Mouse (Mus musculus) frontal cortex, postnatal 36 days (tissue): ENCODE data around the gene Mov10l1.

Experiments
- DNase-seq, 2 experiments: peaks; one replicate each; pipeline ENCODE4 v3.0.0; 2022; ENCODE audit warnings: low spot score in 2 of 2

Gene Mov10l1

GRCm38 (mm10) chr15:89074613-89075477 lies 92.1 kb downstream of the Mov10l1 start, which contains the start of gene Trabd:
TSS of gene Trabd (plus strand) at chr15:89075124.
- DNase-seq, result peak in 1 of 2 experiments; percentile 38

DNA sequence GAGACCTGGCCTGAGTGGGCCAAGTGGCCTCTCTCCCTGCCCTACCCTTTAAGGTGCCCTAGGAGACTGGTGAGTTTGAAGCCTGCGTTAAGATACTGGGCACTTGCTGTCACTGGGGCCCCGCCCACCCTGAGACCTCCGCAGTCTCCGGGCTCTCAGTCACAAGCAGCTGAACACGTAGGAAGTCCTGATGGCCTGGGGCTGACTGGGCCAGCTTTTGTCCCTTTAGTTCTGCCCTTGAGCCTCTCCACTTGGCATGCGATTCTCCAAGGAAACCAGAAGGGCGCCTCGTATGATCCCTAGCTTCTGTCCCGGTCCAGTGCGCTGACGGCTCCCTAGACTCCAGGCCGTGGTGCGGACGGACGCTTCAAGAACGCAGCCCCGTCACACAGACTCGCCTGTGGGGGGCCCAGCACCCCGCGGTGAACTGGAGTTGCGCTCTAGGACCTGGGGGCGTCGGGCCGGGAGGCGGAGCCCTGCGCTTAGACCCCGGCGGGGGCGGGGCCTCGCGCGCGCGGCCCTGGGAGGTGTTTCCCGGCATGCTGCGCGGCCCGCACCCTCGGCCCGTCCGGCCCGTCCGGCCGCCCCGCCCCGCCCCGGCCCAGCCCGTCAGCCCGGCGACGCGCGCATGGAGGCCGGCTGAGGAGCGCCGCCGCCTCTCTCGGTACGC lies 92.9 kb downstream of the Mov10l1 start:
- DNase-seq, result peak; percentile 77 to 82

DNA sequence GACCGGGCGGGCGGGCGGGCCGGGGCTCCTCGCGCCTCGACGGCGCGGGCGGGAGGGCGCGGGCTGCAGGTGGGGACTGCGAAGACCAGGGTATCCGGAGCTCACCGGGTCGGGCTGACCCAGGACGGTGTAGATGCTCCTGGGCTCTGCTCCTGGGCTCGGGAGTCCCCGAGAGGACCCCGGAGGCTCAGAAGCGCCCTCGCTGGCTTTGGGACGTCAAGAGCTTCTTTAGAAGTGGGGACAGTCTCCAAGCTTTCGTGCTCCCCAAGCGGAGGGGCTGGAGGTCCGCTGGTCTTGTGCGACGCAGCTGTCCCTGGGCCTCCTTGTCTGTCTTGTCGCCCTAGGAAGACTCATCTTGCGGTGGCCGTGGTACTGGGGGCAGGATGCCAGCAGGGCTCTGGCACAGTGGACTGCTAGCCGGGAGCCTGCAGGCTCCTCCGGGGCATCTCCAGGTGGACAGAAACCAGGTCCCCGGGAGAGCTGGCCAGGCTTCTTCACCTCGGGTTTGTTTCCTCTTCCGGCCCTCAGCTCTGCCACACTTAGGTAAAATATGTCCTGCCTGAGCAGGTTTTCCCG lies 93.5 kb downstream of the Mov10l1 start:
- DNase-seq, result peak in 1 of 2 experiments; percentile 45

DNA sequence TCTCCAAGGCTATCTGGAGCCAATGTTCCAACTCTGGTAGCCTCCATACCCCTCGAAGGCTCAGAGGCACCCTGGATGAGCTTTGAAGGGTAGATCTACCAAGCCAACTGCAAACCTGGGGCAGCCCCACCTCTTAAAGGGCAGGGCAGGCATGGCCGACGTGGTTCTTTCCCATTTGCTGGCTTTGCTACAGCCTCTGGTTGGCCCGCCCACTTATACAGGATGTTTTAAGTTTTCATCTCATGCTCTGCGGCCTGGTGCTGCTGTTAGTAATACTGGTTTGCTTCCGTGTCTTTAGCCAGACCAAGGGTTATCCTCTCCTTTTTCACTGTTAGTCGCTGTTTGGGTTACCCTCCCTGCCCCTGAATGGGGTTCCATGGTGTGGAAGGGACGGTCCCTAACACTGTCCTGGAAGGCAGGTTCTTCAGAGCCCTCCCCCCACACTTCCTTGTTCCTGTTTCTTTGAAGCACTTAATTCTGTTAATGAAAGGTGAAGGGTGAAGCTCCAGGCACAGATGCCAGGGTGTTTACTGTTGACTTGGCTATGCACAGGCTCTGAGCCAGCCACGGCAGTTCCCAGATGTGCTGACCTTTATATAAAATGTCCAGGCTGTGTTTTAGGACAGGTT lies 95.6 kb downstream of the Mov10l1 start:
- DNase-seq, result no peak

GRCm38 (mm10) chr15:89083906-89084305 lies 101.2 kb downstream of the Mov10l1 start:
- no peak for DNase-seq

DNA sequence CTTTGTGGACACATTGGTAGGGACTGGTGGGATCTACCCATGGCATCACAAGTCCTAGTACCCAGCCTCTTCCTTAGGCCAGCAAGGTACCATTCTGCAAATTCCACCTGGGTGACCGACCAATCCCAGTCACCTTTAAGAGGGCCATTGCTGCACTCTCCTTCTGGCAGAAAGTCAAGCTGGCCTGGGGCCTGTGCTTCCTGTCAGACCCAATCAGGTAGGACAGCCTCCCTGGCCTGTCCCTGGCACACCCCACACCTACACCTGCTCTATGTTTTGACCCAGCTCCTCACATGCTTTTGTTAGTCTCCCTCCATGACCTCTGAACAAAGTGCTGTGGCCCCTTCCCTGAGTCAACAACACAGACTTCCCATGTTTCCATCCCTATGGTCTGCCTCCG lies 102.1 kb downstream of the Mov10l1 start:
- no peak for DNase-seq

DNA sequence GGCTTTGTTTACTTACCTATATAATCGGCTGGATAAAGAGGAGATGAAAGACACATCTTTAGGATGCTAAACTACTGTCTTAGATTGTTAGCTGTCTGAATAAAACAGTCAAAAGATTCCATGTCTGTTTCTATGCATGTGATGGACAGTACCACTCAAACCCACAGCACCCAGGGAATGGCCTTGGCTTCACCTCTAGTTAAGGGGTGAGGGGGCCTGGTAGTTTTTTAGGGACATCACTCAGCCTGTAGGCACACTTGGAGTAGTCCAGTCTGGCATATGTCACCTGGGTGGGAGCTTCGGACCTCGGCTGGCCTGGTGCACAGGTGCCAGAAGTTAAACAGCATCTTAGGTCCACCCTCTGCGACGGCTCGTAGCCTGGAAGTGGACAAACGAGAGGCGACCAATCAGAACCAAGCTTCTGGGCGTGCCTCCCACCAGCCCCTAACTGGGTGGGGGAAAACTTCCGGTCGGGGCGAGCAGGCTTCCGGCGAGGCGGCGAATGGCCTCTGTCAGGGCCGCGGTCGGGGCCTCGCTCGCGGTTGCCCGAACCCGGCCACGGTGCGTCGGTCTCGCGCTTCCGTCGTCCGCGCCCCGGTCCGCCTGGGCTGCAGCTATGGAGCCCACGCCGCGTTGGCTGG lies 106.0 kb downstream of the Mov10l1 start, which contains the start of gene Selenoo:
Gene Selenoo, plus strand, starts transcription at position 478 of the 641 bp plus-strand sequence.
- DNase-seq, result peak; percentile 90

- no peak for DNase-seq
Measured at GRCm38 (mm10) chr15:89089248-89090051, 106.7 kb downstream of the Mov10l1 start.

DNA sequence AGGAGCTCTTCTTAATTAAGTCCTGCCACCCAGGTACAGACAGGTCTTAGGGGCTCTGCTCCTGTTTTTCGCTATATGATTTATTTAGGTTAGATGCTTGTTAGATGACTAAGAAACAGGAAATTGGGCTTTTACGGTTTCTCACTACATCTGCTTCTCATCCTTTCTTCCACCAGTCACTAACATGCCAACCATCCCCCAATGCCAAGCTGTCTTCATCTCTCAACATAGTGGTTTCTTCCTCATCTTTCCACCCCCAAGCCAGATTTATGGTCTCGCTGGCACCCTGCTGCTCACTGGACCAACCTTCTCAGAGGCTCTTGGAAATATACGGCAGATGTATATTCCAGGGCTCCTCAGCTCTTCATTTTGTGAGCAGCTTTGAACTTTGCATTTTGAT lies 108.0 kb downstream of the Mov10l1 start:
- no peak for DNase-seq

- no peak for DNase-seq
Measured at GRCm38 (mm10) chr15:89092181-89092580, 109.5 kb downstream of the Mov10l1 start.

DNA sequence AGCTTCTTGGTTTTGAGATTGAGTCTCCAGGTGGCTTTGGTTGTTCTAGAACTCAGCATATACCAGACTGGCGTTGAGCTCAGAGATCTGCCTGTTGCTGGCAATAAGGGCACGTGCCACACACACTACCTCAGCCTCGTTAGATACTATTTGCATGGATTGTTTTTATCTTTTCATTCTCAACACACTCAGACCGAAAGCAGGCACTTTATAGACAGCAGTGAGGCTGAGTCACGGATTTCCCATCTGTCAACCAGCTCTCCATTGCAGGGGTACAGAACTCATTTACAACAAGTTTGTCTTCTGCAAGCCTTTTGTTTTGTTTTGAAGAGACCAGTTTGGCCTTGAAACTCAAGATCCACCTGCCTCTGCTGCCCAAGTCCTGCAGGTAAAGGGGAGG lies 114.7 kb downstream of the Mov10l1 start:
- DNase-seq, result no peak

GRCm38 (mm10) chr15:89098616-89099015 lies 115.9 kb downstream of the Mov10l1 start:
- no peak for DNase-seq

- DNase-seq, result no peak
Measured at GRCm38 (mm10) chr15:89100823-89101222, 118.1 kb downstream of the Mov10l1 start.

DNA sequence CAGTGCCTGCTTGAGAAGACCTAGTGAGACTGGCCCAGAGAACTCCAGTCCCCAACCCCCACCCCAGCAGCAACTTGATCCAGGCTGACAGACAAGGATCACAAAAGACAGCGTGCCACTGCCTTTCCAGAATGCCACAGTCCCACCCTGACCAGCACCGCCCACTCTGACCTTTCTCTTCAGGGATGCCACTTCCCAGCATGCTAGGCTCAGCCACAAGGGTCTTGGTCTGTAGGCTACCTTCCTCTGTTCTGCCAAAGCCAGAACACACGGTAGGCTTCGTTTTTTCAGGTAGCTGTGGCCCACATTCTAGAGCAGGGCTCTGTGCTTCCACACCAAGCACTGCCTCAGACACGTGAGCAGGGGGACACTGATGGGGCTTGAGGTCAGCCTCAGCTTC lies 119.9 kb downstream of the Mov10l1 start:
- no peak for DNase-seq

DNA sequence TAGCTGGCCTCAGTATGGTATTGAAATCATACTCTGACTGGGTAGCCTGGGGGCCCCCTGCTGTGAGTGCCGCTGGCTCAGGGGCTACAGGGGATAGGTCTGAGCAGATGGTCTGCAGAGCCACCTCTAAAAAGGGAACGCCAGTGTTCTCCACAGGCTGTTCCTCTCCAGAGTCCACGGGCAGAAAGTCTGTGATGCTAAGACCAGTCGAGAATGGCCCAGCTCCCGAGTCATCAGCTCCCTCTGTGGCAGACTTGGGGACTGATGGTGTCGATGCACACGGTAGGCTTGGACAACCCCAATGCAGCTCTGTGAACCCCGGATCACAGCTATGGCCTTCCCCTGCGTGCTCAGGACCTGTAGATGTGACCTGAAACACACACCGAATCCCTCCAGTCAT lies 121.2 kb downstream of the Mov10l1 start:
- no peak for DNase-seq

DNA sequence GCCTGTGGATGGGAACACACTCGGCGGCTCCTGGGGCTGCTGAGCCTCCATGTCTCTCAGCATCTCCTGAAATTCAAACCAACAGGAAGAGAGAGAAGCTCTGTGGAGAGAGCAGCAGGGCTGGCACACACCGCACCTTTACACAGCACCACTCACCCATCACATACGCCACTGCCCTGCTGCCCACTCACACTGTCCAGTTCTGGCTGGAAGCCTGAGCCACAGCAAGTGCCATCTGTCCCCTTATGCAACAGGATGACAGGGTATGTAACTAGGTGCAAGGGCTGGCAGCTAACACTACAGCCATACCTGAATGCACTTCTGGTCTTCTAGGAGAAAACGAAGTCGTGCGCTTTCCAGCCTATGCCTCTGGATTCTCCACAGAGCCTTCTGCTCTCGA lies 121.7 kb downstream of the Mov10l1 start:
- peak; percentile 59 to 76 for DNase-seq
